Mouse (Mus musculus): ENCODE data around the gene Tecpr1.

- TF ChIP-seq POLR2A (IDR thresholded peaks at IDR 0.05; ENCODE audit: control insufficient read depth, low read depth, low read length) (no peak), CTCF (IDR thresholded peaks at IDR 0.05; ENCODE audit: control insufficient read depth, insufficient read depth, insufficient replicate concordance, low read depth, low read length) (no peak)
These were observed 64.8 kb downstream of the Tecpr1 start for GRCm38 (mm10) chr5:144158604-144159003.
